Mouse (Mus musculus) splenic B cell, adult 2 months (primary cell): ENCODE measurements around the gene Gzmb.
"Not testable (repeated sequence)": the region's sequence is repeated elsewhere in the genome, so short reads cannot be mapped to it uniquely, and the experiment has no call there.

Experiments
- DNase-seq: peaks from one replicate; pipeline ENCODE4 v3.0.0-alpha.2; 2011; ENCODE audit warnings: low read depth, low spot score
- H3K27me3 ChIP-seq: 2 replicates; pipeline ENCODE4 v1.6.1; 2012; ENCODE audit warnings: mild to moderate bottlenecking, low read length, moderate library complexity, mixed read lengths; ENCODE audit not compliant: control insufficient read depth, poor library complexity, insufficient read depth, severe bottlenecking
- H3K36me3 ChIP-seq: 2 replicates; pipeline ENCODE4 v1.6.1; 2012; ENCODE audit warnings: mild to moderate bottlenecking, low read length, moderate library complexity, mixed read lengths; ENCODE audit not compliant: control insufficient read depth, poor library complexity, insufficient read depth, severe bottlenecking

The Gzmb gene

GRCm38 (mm10) chr14:56262153-56262552 lies at the start of gene Gzmb:
Gene Gzmb (minus strand): TSS chr14:56262260.
- DNase-seq, result no peak
- Histone ChIP-seq H3K27me3 (no peaks in the 10 kb centered on the region), H3K36me3 (no peaks in the 10 kb centered on the region)

DNA sequence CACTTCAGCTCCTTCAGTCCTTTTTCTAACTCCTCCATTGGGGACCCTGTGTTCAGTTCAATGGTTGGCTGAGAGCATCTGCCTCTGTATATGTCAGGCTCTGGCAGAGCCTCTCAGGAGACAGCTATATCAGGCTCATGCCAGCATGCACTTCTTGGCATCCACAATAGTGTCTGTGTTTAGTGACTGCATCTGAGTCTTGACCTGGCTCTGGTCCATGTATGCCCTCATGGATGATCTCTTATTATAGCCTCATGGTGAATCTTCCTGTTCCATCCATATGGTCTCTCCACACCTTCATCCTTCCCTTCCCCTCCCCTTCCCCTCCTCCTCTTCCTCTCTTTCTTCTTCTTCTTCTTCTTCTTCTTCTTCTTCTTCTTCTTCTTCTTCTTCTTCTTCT lies 49.7 kb upstream of the Gzmb start:
- H3K27me3 ChIP-seq, DNase-seq, H3K36me3 ChIP-seq: not testable (repeated sequence)

DNA sequence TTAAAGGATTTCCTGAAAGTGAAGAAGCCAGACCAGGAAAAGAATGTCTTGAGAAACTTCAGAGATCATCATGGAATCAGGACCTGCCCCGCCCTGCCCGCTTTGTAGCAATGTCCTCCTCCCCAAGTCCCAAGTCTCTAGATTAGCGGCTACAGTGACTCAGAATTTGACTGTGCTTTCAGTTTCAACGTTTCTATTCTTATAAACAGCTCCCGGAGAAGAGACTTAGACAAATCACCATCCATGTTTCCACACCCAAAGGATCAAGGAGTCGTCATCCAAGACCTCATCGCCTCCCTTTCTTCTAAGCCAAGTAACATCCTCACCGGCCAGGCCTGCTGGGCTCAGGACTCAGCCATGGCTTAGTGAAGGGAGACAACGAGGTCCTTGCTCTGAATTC lies 48.2 kb upstream of the Gzmb start:
- no peaks in the 10 kb centered on the region for H3K27me3 ChIP-seq
- DNase-seq, result no peak
- no peaks in the 10 kb centered on the region for H3K36me3 ChIP-seq

GRCm38 (mm10) chr14:56304149-56304548 lies 42.1 kb upstream of the Gzmb start:
- no peaks in the 10 kb centered on the region for H3K36me3 ChIP-seq

DNA sequence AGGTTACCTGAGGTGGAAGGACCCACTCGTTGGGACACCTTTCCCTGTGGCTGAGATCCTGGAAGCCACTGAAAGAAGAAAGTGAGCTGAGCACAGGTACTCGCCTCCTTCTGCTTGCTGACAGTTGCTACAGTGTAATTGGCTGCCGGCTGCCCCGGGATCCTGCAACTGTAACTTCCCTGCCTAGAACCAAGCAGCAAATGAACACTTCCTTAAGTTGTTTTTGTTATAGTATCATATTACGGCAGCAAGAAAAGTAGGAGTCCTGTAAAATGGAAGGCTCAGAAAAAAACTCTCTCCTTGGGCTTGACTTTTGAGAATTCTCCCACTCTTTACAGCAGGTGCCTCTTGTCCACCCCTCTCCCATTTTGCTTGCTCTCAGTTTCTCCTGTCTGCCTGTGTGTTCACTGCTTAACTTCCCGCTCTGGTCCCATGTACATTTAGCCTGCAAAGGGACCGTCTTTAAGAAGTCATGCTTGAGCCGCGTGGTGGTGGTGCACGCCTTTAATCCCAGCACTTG lies 41.5 kb upstream of the Gzmb start:
- no peak for DNase-seq
- no peaks in the 10 kb centered on the region for H3K27me3 ChIP-seq
- H3K36me3 ChIP-seq, result no peaks in the 10 kb centered on the region

More at GRCm38 (mm10) chr14:56304149-56304548, 42.1 kb upstream of the Gzmb start:
- DNase-seq, result peak; percentile 58
- H3K27me3 ChIP-seq, result no peaks in the 10 kb centered on the region

DNA sequence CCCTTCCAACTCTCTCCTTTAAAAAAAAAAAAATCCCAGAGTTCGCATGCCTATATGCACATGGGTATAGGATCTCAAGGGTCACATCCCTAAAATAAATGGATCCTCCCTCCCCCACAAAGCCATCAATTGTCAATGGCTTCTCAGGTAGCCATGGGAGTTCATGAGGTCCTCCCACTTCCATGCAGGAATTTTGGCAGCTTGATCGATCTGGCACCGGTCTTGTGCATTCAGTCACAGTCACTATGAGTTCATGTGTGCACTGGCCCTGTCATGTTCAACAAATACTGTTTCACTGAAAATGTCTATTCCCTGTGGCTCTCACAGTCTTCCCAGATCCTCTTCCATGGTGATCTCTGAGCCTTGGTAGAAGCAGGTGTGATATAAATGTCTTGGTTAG lies 40.0 kb upstream of the Gzmb start:
- H3K36me3 ChIP-seq, result no peaks in the 10 kb centered on the region
- H3K27me3 ChIP-seq, result no peaks in the 10 kb centered on the region
- no peak for DNase-seq

DNA sequence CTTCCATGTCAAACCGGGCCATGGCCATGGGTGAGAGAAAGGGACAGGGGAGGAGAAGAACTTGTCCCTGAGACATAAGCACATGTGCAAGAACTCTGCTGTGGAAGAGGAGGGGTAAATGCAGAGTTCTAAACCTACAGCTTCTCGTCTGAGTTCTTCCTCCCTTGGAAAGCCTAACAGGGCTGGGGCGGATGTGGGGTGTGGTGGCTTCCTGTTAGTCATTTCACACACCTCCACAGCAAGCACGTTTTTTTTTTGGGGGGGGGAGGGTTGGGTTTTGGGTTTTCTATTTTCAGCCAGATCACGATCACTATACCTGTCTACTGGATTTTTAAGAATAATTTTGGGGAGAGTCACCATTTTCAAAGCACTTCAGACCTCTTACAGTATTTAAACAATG lies 34.7 kb upstream of the Gzmb start:
- DNase-seq, result peak; percentile 2
- H3K27me3 ChIP-seq, result no peaks in the 10 kb centered on the region
- no peaks in the 10 kb centered on the region for H3K36me3 ChIP-seq

DNA sequence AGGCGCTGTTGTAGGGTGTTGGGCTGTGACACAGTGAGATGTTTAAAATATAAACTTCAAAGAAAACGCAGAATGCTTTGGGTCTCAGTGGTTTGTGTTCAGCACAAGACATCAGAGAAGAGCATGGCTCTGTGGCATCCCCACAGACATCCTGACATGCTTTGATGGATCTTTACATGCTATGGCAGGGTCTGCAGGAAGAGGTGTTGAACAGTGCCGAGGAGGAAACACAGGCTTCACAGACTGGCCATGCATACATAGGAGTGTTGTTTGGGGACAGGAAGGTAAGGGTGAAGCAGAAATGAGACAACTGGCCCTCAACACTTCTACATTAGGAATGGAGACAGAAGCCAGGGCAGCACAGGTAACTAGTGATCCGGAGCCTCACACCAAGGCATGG lies 34.0 kb upstream of the Gzmb start:
- no peak for DNase-seq
- H3K36me3 ChIP-seq, result no peaks in the 10 kb centered on the region
- H3K27me3 ChIP-seq, result no peaks in the 10 kb centered on the region

DNA sequence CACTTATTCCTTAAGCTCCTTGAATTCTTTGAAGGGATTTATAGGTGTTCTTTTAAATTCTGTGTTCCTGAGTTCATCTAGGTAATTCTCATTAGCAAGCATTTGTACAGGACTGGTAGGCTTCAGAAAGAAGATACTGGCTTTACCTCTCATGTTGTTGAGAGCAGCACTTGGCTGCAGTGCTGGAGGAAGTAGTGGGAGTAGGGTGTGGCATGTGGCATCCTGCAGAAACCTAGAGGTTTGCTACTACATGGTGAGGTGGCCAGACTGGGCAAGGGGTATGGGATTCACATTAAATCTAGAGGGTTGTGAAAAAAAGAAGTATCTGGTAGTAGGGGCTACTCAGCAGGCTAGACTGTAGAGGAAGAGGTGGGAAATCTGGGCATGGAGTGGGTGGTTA lies 31.1 kb upstream of the Gzmb start:
- DNase-seq, result no peak
- no peaks in the 10 kb centered on the region for H3K27me3 ChIP-seq
- no peaks in the 10 kb centered on the region for H3K36me3 ChIP-seq

DNA sequence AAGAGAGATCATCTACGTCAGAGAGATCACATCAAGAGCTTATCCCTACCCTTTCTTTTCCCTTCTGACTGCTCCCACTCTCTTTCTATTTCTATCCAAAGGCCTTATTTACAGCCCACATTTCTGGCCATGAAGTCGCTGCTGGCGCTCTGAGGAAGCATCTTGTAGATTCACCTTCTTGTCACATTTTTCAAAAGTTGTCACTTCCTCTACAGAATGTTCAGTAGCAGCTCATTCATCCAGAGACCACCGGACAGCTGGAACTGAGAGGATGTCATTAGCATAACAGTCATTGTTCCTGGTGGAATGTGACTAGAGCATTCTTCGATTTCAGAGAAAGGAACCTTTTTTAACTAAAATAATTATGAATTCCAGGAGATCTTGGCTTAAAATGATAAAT lies 26.6 kb upstream of the Gzmb start:
- Histone ChIP-seq H3K27me3 (no peaks in the 10 kb centered on the region), H3K36me3 (no peaks in the 10 kb centered on the region)
- DNase-seq, result no peak

DNA sequence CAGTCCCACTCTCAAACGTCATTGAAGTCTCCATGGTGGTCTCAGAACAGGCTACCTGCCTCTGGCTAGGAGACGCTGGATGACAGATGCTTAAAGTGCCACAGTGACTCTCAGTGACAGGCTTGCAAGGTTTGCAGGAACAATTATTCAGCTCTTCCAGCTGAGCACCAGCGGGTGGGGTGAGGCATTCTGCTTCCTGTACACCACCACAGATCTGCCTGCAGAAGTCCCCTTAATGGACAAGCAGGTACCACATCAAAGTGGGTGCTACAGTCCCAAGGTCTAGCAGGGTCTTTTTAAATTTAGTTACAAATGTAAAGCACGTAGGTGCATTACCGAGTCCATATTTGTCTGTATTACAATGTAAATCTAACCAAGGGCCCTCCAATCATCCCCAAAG lies 25.7 kb upstream of the Gzmb start:
- no peak for DNase-seq
- H3K27me3 ChIP-seq, result no peaks in the 10 kb centered on the region
- no peaks in the 10 kb centered on the region for H3K36me3 ChIP-seq

DNA sequence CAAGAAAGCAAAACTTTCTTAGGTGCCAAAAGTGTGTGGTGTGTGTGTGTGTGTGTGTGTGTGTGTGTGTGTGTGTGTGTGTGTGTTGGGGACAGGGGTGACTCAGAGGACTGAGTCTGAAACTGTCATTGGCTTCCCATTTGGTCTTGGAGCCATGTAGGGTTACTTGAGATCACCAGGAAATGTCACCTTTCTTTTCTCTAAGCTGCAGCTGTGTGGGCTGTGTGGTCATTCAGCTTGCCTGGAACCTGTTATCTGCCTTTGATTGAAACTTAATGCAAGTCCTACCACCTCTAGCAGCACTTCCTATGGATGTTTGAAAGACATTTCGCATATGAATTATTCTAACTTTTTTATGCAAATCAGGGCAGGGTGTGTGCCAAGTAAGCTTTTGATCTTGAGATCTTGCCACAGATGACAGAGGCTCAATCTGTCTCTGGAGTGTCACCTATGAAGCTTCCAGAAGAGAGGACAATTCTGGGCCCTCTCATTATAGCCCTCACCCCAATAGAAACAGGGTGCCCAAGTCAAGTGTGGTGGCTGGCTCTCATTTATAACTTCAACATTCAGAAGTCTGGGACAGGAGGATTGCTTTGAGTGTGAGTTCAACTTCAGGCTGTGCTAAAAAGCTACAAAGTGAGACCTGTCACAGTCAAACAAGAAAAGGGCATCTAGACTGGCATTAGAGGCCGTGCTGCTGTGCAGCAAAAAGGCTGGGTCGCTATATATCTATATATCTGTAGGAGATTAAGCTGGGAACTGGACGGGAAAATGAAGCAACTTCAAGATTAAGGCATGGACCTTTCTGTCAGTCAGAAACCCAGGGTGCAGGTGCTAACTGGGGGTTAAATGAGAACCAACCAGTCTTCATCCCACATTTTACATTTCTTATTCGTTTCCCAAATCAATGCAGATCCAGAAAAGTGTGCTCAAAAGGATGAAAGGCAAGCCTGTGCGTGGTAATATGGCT lies 22.6 kb upstream of the Gzmb start:
- Histone ChIP-seq H3K36me3 (no peaks in the 10 kb centered on the region), H3K27me3 (no peaks in the 10 kb centered on the region)
- DNase-seq, result no peak

DNA sequence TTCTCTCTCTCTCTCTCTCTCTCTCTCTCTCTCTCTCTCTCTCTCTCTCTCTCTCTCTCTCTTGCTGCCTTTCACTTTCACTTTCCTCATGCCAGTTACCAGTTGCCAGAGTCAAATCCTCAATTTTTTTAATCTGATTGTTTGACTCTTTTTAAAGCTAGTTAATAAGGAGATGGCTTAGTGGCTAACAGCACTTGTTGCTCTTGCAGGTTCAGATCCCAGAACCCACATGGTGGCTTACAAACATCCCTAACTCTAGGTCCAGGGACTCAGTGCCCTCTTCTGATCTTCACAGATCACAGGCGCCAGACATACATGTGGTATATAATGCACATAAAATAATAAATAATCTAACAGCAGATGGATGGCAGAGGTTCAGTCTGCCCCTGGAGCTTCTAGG lies 21.8 kb upstream of the Gzmb start:
- no peaks in the 10 kb centered on the region for H3K36me3 ChIP-seq
- DNase-seq, result no peak
- no peaks in the 10 kb centered on the region for H3K27me3 ChIP-seq

DNA sequence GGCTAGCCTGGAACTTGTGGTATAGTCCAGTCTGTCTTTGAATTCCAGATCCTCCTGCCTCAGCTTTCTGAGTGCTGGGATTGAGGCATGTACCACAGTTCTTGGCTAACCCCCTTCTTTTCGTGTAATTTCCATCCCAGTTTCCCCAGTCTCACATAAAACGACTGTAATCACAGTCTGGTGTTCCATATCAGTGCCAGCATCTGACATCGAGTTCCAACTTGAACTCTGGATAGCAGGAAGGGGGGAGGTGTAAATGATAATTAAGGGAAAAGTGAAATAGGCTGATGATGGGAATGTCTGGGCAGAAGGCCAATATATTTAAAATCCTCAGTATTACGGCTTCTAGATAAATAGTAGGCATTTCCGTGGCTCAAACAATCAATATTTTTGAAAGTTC lies 19.0 kb upstream of the Gzmb start:
- H3K36me3 ChIP-seq, result no peaks in the 10 kb centered on the region
- no peak for DNase-seq
- H3K27me3 ChIP-seq, result no peaks in the 10 kb centered on the region

GRCm38 (mm10) chr14:56278691-56279090 lies 16.6 kb upstream of the Gzmb start:
- not testable (repeated sequence) for H3K27me3 ChIP-seq, H3K36me3 ChIP-seq, DNase-seq
